14 mouse cellular contexts compared by ENCODE assay signal in genomic region chr6:135089786-135090185, GRCm38 (mm10). TPM values are rescaled to one million over a fixed set of nuclear protein-coding genes. Genes with fewer than 3 reads are reported as not detected.
DNase-seq lines count a peak whose midpoint lies in the region; ATAC-seq and TF ChIP-seq lines count a peak whose summit lies in the region.
"Had no signal": no experiment of that assay in that cellular context is flagged by ENCODE, and none has a peak within 500 bp of the region (broad histone marks: within the 10 kb centered on the region; RNA-seq: fewer than 3 reads in every experiment).

No protein-coding gene starts in this region.

- TF ChIP-seq EP300 in lung, postnatal 0 days (IDR thresholded peaks at IDR 0.05), result no peak

- WGBS in forebrain, embryonic 16.5 days, result 19% methylated on average over 8 of the region's 8 CpGs
- 20% methylated on average over 8 of the region's 8 CpGs for WGBS in forebrain, embryonic 15.5 days
- 37% methylated on average over 7 of the region's 8 CpGs for whole genome bisulfite sequencing in lung, postnatal 0 days

- no peak for DNase-seq in lung, postnatal 0 days (ENCODE audit: low spot score)
- DNase-seq in lung, postnatal 36 days, result no peak
- DNase-seq in frontal cortex, postnatal 25 days (ENCODE audit: low spot score in 2 of 2), result peak; percentile 19 to 36
- peak; percentile 65 to 72 for DNase-seq in right cerebral cortex, postnatal 10 days (ENCODE audit: low spot score in 2 of 2)
- DNase-seq in adrenal gland, adult 8-10 months, result no peak
- DNase-seq: adrenal gland, postnatal 36 days had no signal

- TF ChIP-seq CTCF in lung, postnatal 0 days (IDR thresholded peaks at IDR 0.05), result peak; percentile 48

- no peak overlapping the region for H3K4me2 ChIP-seq in forebrain, embryonic 16.5 days (ENCODE audit: low read length)
- no peak overlapping the region for H3K4me2 ChIP-seq in forebrain, embryonic 15.5 days (replicated peaks)
- no peak overlapping the region for H3K4me2 ChIP-seq in lung, postnatal 0 days (replicated peaks; ENCODE audit: low read depth, low read length)
- H3K4me2 ChIP-seq: embryonic facial prominence, embryonic 12.5 days; kidney, embryonic 15.5 days; lung, embryonic 15.5 days; neural tube, embryonic 12.5 days had no signal

- no peak overlapping the region for H3K9ac ChIP-seq in forebrain, embryonic 16.5 days (replicated peaks; ENCODE audit: low read depth, low read length)
- H3K9ac ChIP-seq in forebrain, embryonic 15.5 days (replicated peaks), result no peak overlapping the region
- H3K9ac ChIP-seq in lung, postnatal 0 days (replicated peaks; ENCODE audit: low read depth), result no peak overlapping the region
- H3K9ac ChIP-seq: embryonic facial prominence, embryonic 12.5 days; kidney, embryonic 15.5 days; lung, embryonic 15.5 days; neural tube, embryonic 12.5 days had no signal

- no peaks in the 10 kb centered on the region for H3K9me3 ChIP-seq in forebrain, embryonic 16.5 days (ENCODE audit: control insufficient read depth, low read length)
- H3K9me3 ChIP-seq in forebrain, embryonic 15.5 days, result no peaks in the 10 kb centered on the region
- no peaks in the 10 kb centered on the region for H3K9me3 ChIP-seq in lung, postnatal 0 days (ENCODE audit: low read length)
- H3K9me3 ChIP-seq: embryonic facial prominence, embryonic 12.5 days; kidney, embryonic 15.5 days; lung, embryonic 15.5 days; neural tube, embryonic 12.5 days had no signal

- no peak overlapping the region for H3K4me3 ChIP-seq in forebrain, embryonic 16.5 days (replicated peaks; ENCODE audit: low read length)
- no peak overlapping the region for H3K4me3 ChIP-seq in forebrain, embryonic 15.5 days
- H3K4me3 ChIP-seq in lung, postnatal 0 days (ENCODE audit: low read depth, low read length), result no peak overlapping the region
- H3K4me3 ChIP-seq: embryonic facial prominence, embryonic 12.5 days; kidney, embryonic 15.5 days; lung, embryonic 15.5 days; neural tube, embryonic 12.5 days had no signal

- H3K27ac ChIP-seq in forebrain, embryonic 16.5 days (ENCODE audit: low read length), result peak overlapping the region; percentile 6; the same call in 1 of the 2 replicates
- no peak overlapping the region for H3K27ac ChIP-seq in forebrain, embryonic 15.5 days (replicated peaks)
- no peak overlapping the region for H3K27ac ChIP-seq in lung, postnatal 0 days (ENCODE audit: low read length)
- H3K27ac ChIP-seq: embryonic facial prominence, embryonic 12.5 days; kidney, embryonic 15.5 days; lung, embryonic 15.5 days; neural tube, embryonic 12.5 days had no signal

- H3K4me1 ChIP-seq in forebrain, embryonic 16.5 days (replicated peaks; ENCODE audit: control insufficient read depth, insufficient read depth, low read length), result peaks cover 19% of the 10 kb centered on the region
- peaks cover 15% of the 10 kb centered on the region for H3K4me1 ChIP-seq in forebrain, embryonic 15.5 days
- no peaks in the 10 kb centered on the region for H3K4me1 ChIP-seq in lung, postnatal 0 days (ENCODE audit: insufficient read depth, low read depth, low read length)

- no peaks in the 10 kb centered on the region for H3K27me3 ChIP-seq in forebrain, embryonic 16.5 days (replicated peaks; ENCODE audit: control insufficient read depth, insufficient read depth, low read length)
- no peaks in the 10 kb centered on the region for H3K27me3 ChIP-seq in forebrain, embryonic 15.5 days
- H3K27me3 ChIP-seq in lung, postnatal 0 days (replicated peaks; ENCODE audit: insufficient read depth, low read length), result no peaks in the 10 kb centered on the region
- H3K27me3 ChIP-seq: embryonic facial prominence, embryonic 12.5 days; kidney, embryonic 15.5 days; lung, embryonic 15.5 days; neural tube, embryonic 12.5 days had no signal

- H3K36me3 ChIP-seq in forebrain, embryonic 16.5 days (ENCODE audit: control insufficient read depth, insufficient read depth), result no peaks in the 10 kb centered on the region
- no peaks in the 10 kb centered on the region for H3K36me3 ChIP-seq in forebrain, embryonic 15.5 days
- no peaks in the 10 kb centered on the region for H3K36me3 ChIP-seq in lung, postnatal 0 days (ENCODE audit: insufficient read depth, low read length)
- H3K36me3 ChIP-seq: embryonic facial prominence, embryonic 12.5 days; lung, embryonic 15.5 days; neural tube, embryonic 12.5 days had no signal

- ATAC-seq in forebrain, embryonic 16.5 days, result no peak
- ATAC-seq in forebrain, embryonic 15.5 days (replicated peaks), result no peak
- ATAC-seq in lung, postnatal 0 days, result no peak
- ATAC-seq in erythroblast, adult 5-6 weeks (replicated peaks; ENCODE audit: low FRiP score, poor library complexity, severe bottlenecking), result no peak

RNA-seq across cellular contexts. Expression of gene Gprc5a, which starts 24.3 kb away (rescaled TPM):
- 0.37 and 0.81 TPM in 2 replicates for polyA plus RNA-seq in forebrain, embryonic 16.5 days (2015; fragmentation: Nextera tagmentation; extraction: Ambion mirVana)
- polyA plus RNA-seq in forebrain, embryonic 15.5 days (2015; fragmentation: Nextera tagmentation; extraction: Ambion mirVana), result 0.28 and 0.42 TPM in 2 replicates
- polyA plus RNA-seq in lung, postnatal 0 days (2015; fragmentation: Nextera tagmentation; extraction: Ambion mirVana), result 601 and 607 TPM in 2 replicates
- total RNA-seq in erythroblast, adult 5-6 weeks (2015; ENCODE audit: low replicate concordance), result not detected in 2 replicates
- not detected in 2 replicates for total RNA-seq in erythroblast, adult 5-6 weeks (2017; ENCODE audit: low replicate concordance)
- total RNA-seq in adrenal gland, adult 8-10 months (2022), result under 1 TPM; 0.27 to 0.59 (median 0.41) TPM

RNA-seq across cellular contexts. Expression of gene Gprc5d, which starts 28.3 kb away (rescaled TPM):
- polyA plus RNA-seq in forebrain, embryonic 16.5 days (2015; fragmentation: Nextera tagmentation; extraction: Ambion mirVana), result not detected in 2 replicates
- not detected in 2 replicates for polyA plus RNA-seq in forebrain, embryonic 15.5 days (2015; fragmentation: Nextera tagmentation; extraction: Ambion mirVana)
- polyA plus RNA-seq in lung, postnatal 0 days (2015; fragmentation: Nextera tagmentation; extraction: Ambion mirVana), result not detected in 2 replicates
- not detected in 2 replicates for total RNA-seq in erythroblast, adult 5-6 weeks (2015; ENCODE audit: low replicate concordance)
- total RNA-seq in erythroblast, adult 5-6 weeks (2017; ENCODE audit: low replicate concordance), result not detected in 2 replicates
- total RNA-seq in adrenal gland, adult 8-10 months (2022), result not detected
- total RNA-seq: adrenal gland, postnatal 36 days; heart, adult 8-10 months had no signal
- polyA plus RNA-seq: embryonic facial prominence, embryonic 12.5 days; kidney, embryonic 15.5 days; lung, embryonic 15.5 days; neural tube, embryonic 12.5 days had no signal

Comparison
In these comparisons a context has a peak if more than half of its experiments do, and no peak if none do; other contexts are left out.
1. DNase-seq: peak in frontal cortex, postnatal 25 days (2 of 2) and right cerebral cortex, postnatal 10 days (2 of 2); none in lung, postnatal 0 days (single experiment), lung, postnatal 36 days (single experiment) and adrenal gland, adult 8-10 months (single experiment).
2. RNA of gene Gprc5a, which starts 24.3 kb away (polyA plus RNA-seq): 601 to 607 TPM in lung, postnatal 0 days; 0.37 to 0.81 TPM in forebrain, embryonic 16.5 days and 0.28 to 0.42 TPM in forebrain, embryonic 15.5 days; every median in the first group is over 100 times any median in the second.